Comparison of ENCODE assay signal across 13 mouse cellular contexts in genomic region chr9:61033593-61033992, GRCm38 (mm10).
A peak's percentile ranks its signal among the peaks of the same experiment; 100 is the strongest.
DNase-seq lines count a peak whose midpoint lies in the region; ATAC-seq and TF ChIP-seq lines count a peak whose summit lies in the region.
"Had no signal": no experiment of that assay in that cellular context is flagged by ENCODE, and none has a peak within 500 bp of the region (broad histone marks: within the 10 kb centered on the region; RNA-seq: fewer than 3 reads in every experiment).

No protein-coding gene starts in this region.

- no peak for TF ChIP-seq CTCF in heart, postnatal 0 days (IDR thresholded peaks at IDR 0.05; ENCODE audit: low read depth)
- no peak for TF ChIP-seq CTCF in liver, postnatal 0 days (IDR thresholded peaks at IDR 0.05; ENCODE audit: low read depth)

- H3K9ac ChIP-seq in heart, postnatal 0 days (replicated peaks; ENCODE audit: low read depth, low read length): no peak overlapping the region
- H3K9ac ChIP-seq in heart, embryonic 11.5 days (ENCODE audit: low read depth, low read length): no peak overlapping the region
- H3K9ac ChIP-seq in liver, embryonic 16.5 days (ENCODE audit: low read depth, low read length): no peak overlapping the region
- H3K9ac ChIP-seq in liver, postnatal 0 days (replicated peaks): peak overlapping the region; percentile 51; the same call in 1 of the 2 replicates
- H3K9ac ChIP-seq: liver, embryonic 13.5 days; neural tube, embryonic 12.5 days had no signal

- no peak overlapping the region for H3K4me2 ChIP-seq in heart, postnatal 0 days (ENCODE audit: low read depth, low read length)
- no peak overlapping the region for H3K4me2 ChIP-seq in heart, embryonic 11.5 days
- no peak overlapping the region for H3K4me2 ChIP-seq in liver, embryonic 16.5 days (ENCODE audit: low read depth, low read length)
- 0 out of 2 replicates have a peak overlapping the region, but pooled peaks have one; percentile 34 for H3K4me2 ChIP-seq in liver, postnatal 0 days (ENCODE audit: low read depth, low read length)
- H3K4me2 ChIP-seq: liver, embryonic 13.5 days; neural tube, embryonic 12.5 days had no signal

- peaks cover 42% of the 10 kb centered on the region for H3K27me3 ChIP-seq in heart, postnatal 0 days (ENCODE audit: control insufficient read depth, insufficient read depth, low read length)
- H3K27me3 ChIP-seq in heart, embryonic 11.5 days (ENCODE audit: control insufficient read depth, insufficient read depth, low read length): peaks cover 17% of the 10 kb centered on the region
- H3K27me3 ChIP-seq in liver, embryonic 16.5 days (ENCODE audit: control insufficient read depth, insufficient read depth, low read depth, low read length): no peaks in the 10 kb centered on the region
- no peaks in the 10 kb centered on the region for H3K27me3 ChIP-seq in liver, postnatal 0 days (ENCODE audit: insufficient read depth, low read length)
- H3K27me3 ChIP-seq: liver, embryonic 13.5 days had no signal

- H3K36me3 ChIP-seq in heart, postnatal 0 days (replicated peaks; ENCODE audit: control insufficient read depth, insufficient read depth, low read length): no peaks in the 10 kb centered on the region
- H3K36me3 ChIP-seq in heart, embryonic 11.5 days (ENCODE audit: control insufficient read depth, insufficient read depth, low read length): no peaks in the 10 kb centered on the region
- no peaks in the 10 kb centered on the region for H3K36me3 ChIP-seq in liver, embryonic 16.5 days (ENCODE audit: control insufficient read depth, insufficient read depth)
- no peaks in the 10 kb centered on the region for H3K36me3 ChIP-seq in liver, postnatal 0 days (replicated peaks; ENCODE audit: insufficient read depth, low read length)
- H3K36me3 ChIP-seq: G1E; liver, embryonic 13.5 days; neural tube, embryonic 12.5 days had no signal

- no peak for TF ChIP-seq EP300 in heart, postnatal 0 days (IDR thresholded peaks at IDR 0.05; ENCODE audit: low read depth)
- no peak for TF ChIP-seq EP300 in liver, postnatal 0 days (IDR thresholded peaks at IDR 0.05; ENCODE audit: low read depth)

- WGBS in heart, postnatal 0 days: 64% methylated on average over 9 of the region's 9 CpGs
- 69% methylated on average over 9 of the region's 9 CpGs for WGBS in heart, embryonic 11.5 days (ENCODE audit: insufficient replicate concordance)
- WGBS in liver, embryonic 16.5 days (ENCODE audit: insufficient replicate concordance): 48% methylated on average over 9 of the region's 9 CpGs
- 62% methylated on average over 9 of the region's 9 CpGs for WGBS in liver, postnatal 0 days (ENCODE audit: insufficient replicate concordance)

- H3K9me3 ChIP-seq in heart, postnatal 0 days (replicated peaks; ENCODE audit: control insufficient read depth, low read length): no peaks in the 10 kb centered on the region
- H3K9me3 ChIP-seq in heart, embryonic 11.5 days (replicated peaks; ENCODE audit: control insufficient read depth, low read length): no peaks in the 10 kb centered on the region
- no peaks in the 10 kb centered on the region for H3K9me3 ChIP-seq in liver, embryonic 16.5 days (replicated peaks; ENCODE audit: control insufficient read depth, low read length)
- no peaks in the 10 kb centered on the region for H3K9me3 ChIP-seq in liver, postnatal 0 days (ENCODE audit: low read length)
- H3K9me3 ChIP-seq: G1E; liver, embryonic 13.5 days; neural tube, embryonic 12.5 days had no signal

- peak; percentile 16 for DNase-seq in heart, postnatal 0 days (ENCODE audit: low spot score)
- no peak for DNase-seq in liver
- DNase-seq in liver, postnatal 0 days: peak; percentile 63
- DNase-seq in thymus, postnatal 0 days (ENCODE audit: low spot score): no peak
- DNase-seq: adrenal gland, postnatal 10 days; kidney, adult 2 months; liver, embryonic 13.5 days had no signal

- H3K27ac ChIP-seq in heart, postnatal 0 days (ENCODE audit: low read depth): no peak overlapping the region
- no peak overlapping the region for H3K27ac ChIP-seq in heart, embryonic 11.5 days (ENCODE audit: low read depth, low read length)
- H3K27ac ChIP-seq in liver, embryonic 16.5 days (ENCODE audit: low read length): no peak overlapping the region
- H3K27ac ChIP-seq in brown adipose tissue, adult 24 weeks (replicated peaks; ENCODE audit: low read depth, low read length): peak overlapping the region; percentile 47
- H3K27ac ChIP-seq in liver, postnatal 0 days (ENCODE audit: low read depth): peak overlapping the region; percentile 79
- H3K27ac ChIP-seq: liver, embryonic 13.5 days; neural tube, embryonic 12.5 days had no signal

- ATAC-seq in heart, postnatal 0 days (ENCODE audit: insufficient read depth, low read depth): no peak
- no peak for ATAC-seq in heart, embryonic 11.5 days (replicated peaks; ENCODE audit: insufficient number of reproducible peaks, low FRiP score, low TSS enrichment)
- ATAC-seq in liver, embryonic 16.5 days (ENCODE audit: low read depth): peak; percentile 66; the same call in 1 of the 2 replicates
- peak; percentile 95 for ATAC-seq in liver, postnatal 0 days
- ATAC-seq: midbrain, embryonic 16.5 days had no signal

- H3K4me3 ChIP-seq in heart, postnatal 0 days (ENCODE audit: low read depth, low read length): no peak overlapping the region
- no peak overlapping the region for H3K4me3 ChIP-seq in heart, embryonic 11.5 days (ENCODE audit: low read depth, low read length)
- no peak overlapping the region for H3K4me3 ChIP-seq in liver, embryonic 16.5 days (ENCODE audit: low read depth, low read length)
- no peak overlapping the region for H3K4me3 ChIP-seq in brown adipose tissue, adult 24 weeks (ENCODE audit: insufficient read depth, low read depth, low read length)
- no peak overlapping the region for H3K4me3 ChIP-seq in liver, postnatal 0 days (ENCODE audit: low read depth, low read length)
- H3K4me3 ChIP-seq: liver, embryonic 13.5 days; neural tube, embryonic 12.5 days had no signal

- H3K4me1 ChIP-seq in heart, postnatal 0 days (ENCODE audit: control insufficient read depth, insufficient read depth): no peaks in the 10 kb centered on the region
- peaks cover 6% of the 10 kb centered on the region; the same call in 1 of the 2 replicates for H3K4me1 ChIP-seq in heart, embryonic 11.5 days (ENCODE audit: control insufficient read depth, insufficient read depth, low read length)
- no peaks in the 10 kb centered on the region; the same call in 1 of the 2 replicates for H3K4me1 ChIP-seq in liver, embryonic 16.5 days (ENCODE audit: control insufficient read depth, low read depth, low read length)
- peaks cover 20% of the 10 kb centered on the region for H3K4me1 ChIP-seq in brown adipose tissue, adult 24 weeks (ENCODE audit: control insufficient read depth, insufficient read depth, insufficient read length, low read length)
- peaks cover 27% of the 10 kb centered on the region for H3K4me1 ChIP-seq in liver, postnatal 0 days (ENCODE audit: insufficient read depth)

Comparison
In these comparisons a context has a peak if more than half of its experiments do, and no peak if none do; other contexts are left out.
1. DNase-seq: peak in heart, postnatal 0 days (single experiment) and liver, postnatal 0 days (single experiment); none in liver (single experiment) and thymus, postnatal 0 days (single experiment).
2. H3K27ac ChIP-seq: peak in brown adipose tissue, adult 24 weeks (single experiment) and liver, postnatal 0 days (single experiment); none in heart, postnatal 0 days (single experiment), heart, embryonic 11.5 days (single experiment) and liver, embryonic 16.5 days (single experiment).
3. ATAC-seq: peak in liver, embryonic 16.5 days (single experiment) and liver, postnatal 0 days (single experiment); none in heart, postnatal 0 days (single experiment) and heart, embryonic 11.5 days (single experiment).